Mouse (Mus musculus) kidney, adult 2 months (tissue): Measurements from ENCODE around the gene Sugp2.

ENCODE experiments used
- CTCF ChIP-seq: fragments of 200-500 bp; conservative IDR thresholded peaks from 2 replicates; pipeline ENCODE4 v1.5.1; 2011; ENCODE audit warnings: low read depth, mild to moderate bottlenecking, control low read depth, low read length, moderate library complexity, mixed read lengths; ENCODE audit not compliant: insufficient read depth, insufficient read length
- POLR2A ChIP-seq: fragments of 200-500 bp; IDR thresholded peaks from one replicate; pipeline ENCODE4 v1.6.1; 2011; ENCODE audit warnings: low read depth, low read length, control low read depth

DNA sequence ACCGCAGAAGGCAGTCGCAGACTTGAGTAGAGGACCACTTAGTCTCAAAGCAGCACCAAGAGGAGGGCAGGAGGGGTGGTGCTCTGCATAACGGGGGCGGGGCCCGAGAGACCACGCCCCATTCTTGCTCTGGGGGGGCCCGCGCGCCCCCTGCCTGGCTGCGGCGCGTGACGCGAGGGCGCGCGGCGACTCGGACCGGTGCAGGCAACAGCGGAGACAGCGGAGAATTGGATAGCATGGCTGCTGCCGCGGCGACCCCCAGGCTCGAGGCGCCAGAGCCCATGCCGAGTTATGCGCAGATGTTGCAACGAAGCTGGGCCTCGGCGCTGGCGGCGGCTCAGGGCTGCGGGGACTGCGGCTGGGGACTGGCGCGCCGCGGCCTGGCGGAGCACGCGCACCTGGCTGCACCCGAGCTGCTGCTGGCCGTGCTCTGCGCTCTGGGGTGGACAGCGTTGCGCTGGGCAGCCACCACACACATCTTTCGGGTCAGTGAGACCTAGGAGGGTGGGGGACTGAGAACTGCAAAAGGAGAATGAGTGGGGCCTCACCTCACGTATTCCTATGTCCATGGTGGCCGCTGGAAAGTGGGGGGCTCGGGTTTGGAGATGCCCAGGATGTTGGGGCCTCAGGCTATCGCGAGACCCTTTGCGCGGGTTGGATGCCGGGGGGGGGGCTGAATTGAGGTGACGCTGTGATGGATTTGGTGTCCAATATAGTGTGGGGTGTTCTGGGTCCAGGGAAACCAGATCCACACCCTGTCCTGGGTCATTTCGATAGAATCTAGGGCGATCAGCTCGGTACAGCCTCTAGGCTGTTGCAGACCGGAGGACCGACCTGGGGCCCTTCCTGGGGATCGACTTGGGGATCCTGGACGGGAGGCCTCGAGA is 81.8 kb downstream of the Sugp2 start, which contains the start of gene Cers1:
- TF ChIP-seq CTCF (no peak), POLR2A (no peak)
